Mouse (Mus musculus): ENCODE results near the gene Sh2d6. TPM values are rescaled to one million over a fixed set of nuclear protein-coding genes. Genes with fewer than 3 reads are reported as not detected.

Gene Sh2d6
- polyA plus RNA-seq, 1 experiment = 1.8 TPM

DNA sequence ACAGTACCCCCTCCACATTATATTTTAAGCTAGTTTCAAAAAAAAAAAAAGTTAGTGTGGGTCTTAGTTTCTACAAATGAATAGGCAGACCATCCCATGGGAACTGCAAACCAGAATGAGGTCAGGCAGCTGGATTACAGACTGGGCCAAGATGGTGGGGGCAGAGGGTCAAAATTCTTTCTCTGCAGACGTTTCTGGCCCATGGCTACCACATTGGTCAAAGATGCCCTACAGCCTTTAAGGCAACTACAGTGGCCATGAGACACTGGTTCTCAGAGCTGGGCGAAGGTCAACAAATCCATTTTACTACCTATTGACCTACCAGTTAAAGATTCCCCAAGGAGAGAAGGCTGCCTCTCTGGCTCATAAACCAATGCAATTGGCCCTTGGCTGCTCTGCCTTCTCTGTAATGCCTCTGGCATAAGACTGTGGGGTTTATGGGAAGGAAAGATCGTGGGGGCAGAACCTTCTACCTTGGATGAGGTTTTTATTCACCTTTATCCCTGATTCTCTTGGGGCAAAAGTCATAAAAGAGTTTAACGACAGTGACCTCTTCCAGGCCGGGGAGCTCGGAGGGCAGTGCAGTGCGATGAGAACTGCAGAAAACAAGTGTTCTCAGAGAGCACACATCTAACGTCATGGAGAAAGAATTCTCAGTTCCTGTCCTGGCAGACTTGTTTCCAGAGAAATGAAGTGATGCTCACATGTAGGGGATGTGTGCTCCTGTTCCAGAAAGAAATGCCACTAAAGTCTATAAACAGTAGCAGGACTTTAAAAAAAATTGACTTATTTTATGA lies 55.9 kb downstream of the Sh2d6 start:
- DNase-seq (ENCODE audit: extremely low spot score in 1 of 2, low spot score in 1 of 2) = no peak

Other genes starting within 250 kb of the Sh2d6 start
- gene Sftpb, start 217.1 kb downstream of the Sh2d6 start, polyA plus RNA-seq (2012; rRNA removed) = not detected in 2 replicates
- 30.2 and 31.8 TPM in 2 replicates for gene Usp39, start 176.5 kb downstream of the Sh2d6 start, polyA plus RNA-seq (2012; rRNA removed)
- 17.7 and 20.0 TPM in 2 replicates for gene 0610030E20Rik, start 174.4 kb downstream of the Sh2d6 start, polyA plus RNA-seq (2012; rRNA removed)
- gene Tmem150a, start 166.3 kb downstream of the Sh2d6 start, polyA plus RNA-seq (2012; rRNA removed) = 33.2 and 33.5 TPM in 2 replicates
- gene Rnf181, start 154.8 kb downstream of the Sh2d6 start, polyA plus RNA-seq (2012; rRNA removed) = 87.6 and 99.4 TPM in 2 replicates
- 8.7 and 13.3 TPM in 2 replicates for gene Vamp5, start 141.2 kb downstream of the Sh2d6 start, polyA plus RNA-seq (2012; rRNA removed)
- 34.0 and 36.6 TPM in 2 replicates for gene Vamp8, start 131.0 kb downstream of the Sh2d6 start, polyA plus RNA-seq (2012; rRNA removed)
- 20.3 and 24.4 TPM in 2 replicates for gene Ggcx, start 107.4 kb downstream of the Sh2d6 start, polyA plus RNA-seq (2012; rRNA removed)
- 221 and 223 TPM in 2 replicates for gene Mat2a, start 82.1 kb downstream of the Sh2d6 start, polyA plus RNA-seq (2012; rRNA removed)
- gene Capg, start 22.7 kb upstream of the Sh2d6 start, polyA plus RNA-seq (2012; rRNA removed) = 3.5 and 4.7 TPM in 2 replicates
- gene Elmod3, start 76.7 kb upstream of the Sh2d6 start, polyA plus RNA-seq (2012; rRNA removed) = 24.0 and 25.0 TPM in 2 replicates
- gene Retsat, start 76.8 kb upstream of the Sh2d6 start, polyA plus RNA-seq (2012; rRNA removed) = 10.1 TPM in 2 replicates
- 60.7 and 68.7 TPM in 2 replicates for gene Tgoln1, start 95.3 kb upstream of the Sh2d6 start, polyA plus RNA-seq (2012; rRNA removed)

Data from frontal cortex, adult 2 months (tissue).